Mouse (Mus musculus) lung, adult 2 months (tissue): ENCODE results near the gene Klhl2.

ENCODE experiments used
- CTCF ChIP-seq: fragments of 200-500 bp; IDR thresholded peaks from 2 replicates; pipeline ENCODE4 v1.5.1; 2011; ENCODE audit warnings: mild to moderate bottlenecking, low read length, control low read depth; ENCODE audit not compliant: insufficient read depth
- POLR2A ChIP-seq: fragments of 200-500 bp; IDR thresholded peaks from 2 replicates; pipeline ENCODE4 v1.6.1; 2011; ENCODE audit warnings: low read depth, mild to moderate bottlenecking, control low read depth, low read length, borderline replicate concordance; ENCODE audit errors: extremely low read depth

GRCm38 (mm10) chr8:64764075-64764474 lies 85.7 kb downstream of the Klhl2 start:
- TF ChIP-seq CTCF = no peak
- TF ChIP-seq POLR2A = no peak
